Mouse (Mus musculus) G1E (cell line): Measurements from ENCODE around the gene Tubb4b.

Source experiments
- CTCF ChIP-seq: IDR thresholded peaks from 2 replicates; pipeline ENCODE4 v1.5.1; 2012; ENCODE audit warnings: low read depth, low read length, inconsistent platforms, mixed read lengths
- POLR2AphosphoS5 ChIP-seq: IDR thresholded peaks from 2 replicates; pipeline ENCODE4 v1.6.1; 2012; ENCODE audit warnings: low read depth, low read length, inconsistent platforms; ENCODE audit not compliant: insufficient replicate concordance
- TAL1 ChIP-seq: conservative IDR thresholded peaks from 2 replicates; pipeline ENCODE4 v1.6.1; 2012; ENCODE audit warnings: low read depth, low read length, inconsistent platforms, mixed read lengths

GRCm38 (mm10) chr2:25239766-25240165, 15.3 kb upstream of the Tubb4b start:
- no peak for TF ChIP-seq CTCF
- TF ChIP-seq TAL1: no peak
- no peak for TF ChIP-seq POLR2AphosphoS5
